Mouse (Mus musculus): ENCODE data around the gene Ldlrad3.

The Ldlrad3 gene

GRCm38 (mm10) chr2:101992574-101993310 lies 193.4 kb downstream of the Ldlrad3 start:
- no peak for DNase-seq

GRCm38 (mm10) chr2:101991726-101992125 lies 194.5 kb downstream of the Ldlrad3 start:
- no peak for DNase-seq

- DNase-seq = no peak
Observed at GRCm38 (mm10) chr2:101986344-101987087, 199.7 kb downstream of the Ldlrad3 start.

- no peak for DNase-seq
Observed at GRCm38 (mm10) chr2:101983853-101984543, 202.2 kb downstream of the Ldlrad3 start.

GRCm38 (mm10) chr2:101983082-101983852 lies 202.9 kb downstream of the Ldlrad3 start:
- DNase-seq = peak in 1 of 2 experiments; percentile 27

- no peak for DNase-seq
Observed at GRCm38 (mm10) chr2:101981964-101982498, 204.2 kb downstream of the Ldlrad3 start.

GRCm38 (mm10) chr2:101981211-101981610 lies 205.0 kb downstream of the Ldlrad3 start:
- DNase-seq = no peak

GRCm38 (mm10) chr2:101980456-101980947 lies 205.7 kb downstream of the Ldlrad3 start:
- no peak for DNase-seq

GRCm38 (mm10) chr2:101978534-101979525 lies 207.4 kb downstream of the Ldlrad3 start:
- DNase-seq = peak; percentile 71 to 83

GRCm38 (mm10) chr2:101976399-101977064 lies 209.7 kb downstream of the Ldlrad3 start:
- no peak for DNase-seq

GRCm38 (mm10) chr2:101973810-101974209 lies 212.4 kb downstream of the Ldlrad3 start:
- no peak for DNase-seq

GRCm38 (mm10) chr2:101967601-101968000 lies 218.6 kb downstream of the Ldlrad3 start:
- no peak for DNase-seq

- DNase-seq = no peak
Observed at GRCm38 (mm10) chr2:101967152-101967551, 219.0 kb downstream of the Ldlrad3 start.

GRCm38 (mm10) chr2:101966017-101966416 lies 220.2 kb downstream of the Ldlrad3 start:
- no peak for DNase-seq

- no peak for DNase-seq
Observed at GRCm38 (mm10) chr2:101965515-101965914, 220.7 kb downstream of the Ldlrad3 start.

- peak in 1 of 2 experiments; percentile 20 for DNase-seq
Observed at GRCm38 (mm10) chr2:101963367-101963766, 222.8 kb downstream of the Ldlrad3 start.

- DNase-seq = no peak
Observed at GRCm38 (mm10) chr2:101962349-101962748, 223.8 kb downstream of the Ldlrad3 start.

GRCm38 (mm10) chr2:101961391-101961790 lies 224.8 kb downstream of the Ldlrad3 start:
- DNase-seq = no peak

GRCm38 (mm10) chr2:101960658-101961057 lies 225.5 kb downstream of the Ldlrad3 start:
- DNase-seq = no peak

- no peak for DNase-seq
Observed at GRCm38 (mm10) chr2:101956125-101956524, 230.1 kb downstream of the Ldlrad3 start.

Data from cerebellum, postnatal 14 days (tissue).